Mouse (Mus musculus): ENCODE measurements at regions not wholly inside any gene's neighbourhood (a gene's known extent, or its start where the extent isn't known, plus 50 kb on each side); places are given as distances from the start of the nearest gene placed in this dataset.

DNA sequence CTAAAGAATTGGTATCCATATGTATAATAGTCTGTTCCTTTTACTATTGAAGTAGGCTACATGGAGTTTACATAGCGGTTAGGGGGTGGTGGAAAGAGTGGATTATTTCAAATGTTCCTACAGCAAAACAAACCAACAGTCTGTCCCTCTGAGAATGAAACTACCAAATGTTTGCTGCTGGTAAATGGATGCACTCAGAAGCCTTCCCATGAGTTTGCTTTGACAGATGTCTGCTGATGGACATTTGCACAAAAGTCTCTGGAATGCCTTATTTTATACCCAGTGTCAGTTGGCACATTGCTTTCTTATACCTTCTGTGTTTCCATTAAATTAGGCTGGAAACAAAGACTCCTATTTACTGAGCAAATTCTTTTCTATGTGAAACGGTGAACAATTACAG lies 1644.1 kb upstream of the Flrt2 start:
- TF ChIP-seq CTCF (conservative IDR thresholded peaks at IDR 0.05) = no peak
- no peak overlapping the region for H3K27ac ChIP-seq
- H3K4me3 ChIP-seq = no peak overlapping the region
- no peak for DNase-seq (ENCODE audit: low spot score in 2 of 2)

DNA sequence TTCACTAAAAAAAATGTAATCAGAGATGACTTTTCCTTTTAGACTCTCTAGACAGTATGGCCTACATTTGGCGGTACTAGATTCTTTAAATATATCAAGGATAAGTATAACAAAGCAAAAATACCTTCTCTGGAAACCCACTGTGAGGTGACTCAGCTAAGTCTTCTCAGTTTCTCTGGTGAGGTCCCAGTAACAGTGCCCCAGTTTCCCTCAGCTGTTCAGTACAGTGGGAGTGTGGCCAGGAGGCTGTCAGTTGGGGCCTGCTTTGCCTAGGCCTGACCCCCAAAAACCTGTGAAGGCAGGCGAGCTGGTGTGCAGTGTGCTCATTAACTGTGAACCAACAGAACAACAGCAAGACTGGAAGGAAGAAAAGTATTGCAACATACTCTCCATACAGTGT lies 1634.3 kb upstream of the Flrt2 start:
- H3K27ac ChIP-seq = no peak overlapping the region
- DNase-seq (ENCODE audit: low spot score in 2 of 2) = no peak

DNA sequence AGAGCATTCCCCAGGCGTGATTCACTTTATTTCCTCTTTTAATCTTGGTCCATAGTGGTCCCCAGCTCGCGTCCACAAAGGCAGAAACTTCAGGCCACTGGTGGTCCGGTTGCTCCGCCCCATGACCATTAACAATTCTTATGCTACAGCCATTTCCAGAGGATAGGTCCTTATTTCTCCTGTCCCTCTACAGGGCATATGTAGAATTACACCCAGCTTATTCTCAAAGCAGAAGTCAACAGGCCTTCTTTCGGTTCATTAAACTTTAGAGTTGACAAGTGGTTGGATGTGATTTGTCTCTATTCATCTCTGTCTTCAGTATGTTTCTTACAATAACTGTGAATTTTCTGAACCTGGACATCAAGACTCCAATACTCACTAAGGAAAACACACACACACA lies 1632.4 kb upstream of the Flrt2 start:
- TF ChIP-seq CTCF (conservative IDR thresholded peaks at IDR 0.05) = peak; percentile 66
- Histone ChIP-seq H3K4me3 (no peak overlapping the region), H3K27ac (no peak overlapping the region)
- DNase-seq (ENCODE audit: low spot score in 2 of 2) = no peak

More for the DNA sequence above, 1634.3 kb upstream of the Flrt2 start:
- TF ChIP-seq CTCF (conservative IDR thresholded peaks at IDR 0.05) = no peak
- no peak overlapping the region for H3K4me3 ChIP-seq

DNA sequence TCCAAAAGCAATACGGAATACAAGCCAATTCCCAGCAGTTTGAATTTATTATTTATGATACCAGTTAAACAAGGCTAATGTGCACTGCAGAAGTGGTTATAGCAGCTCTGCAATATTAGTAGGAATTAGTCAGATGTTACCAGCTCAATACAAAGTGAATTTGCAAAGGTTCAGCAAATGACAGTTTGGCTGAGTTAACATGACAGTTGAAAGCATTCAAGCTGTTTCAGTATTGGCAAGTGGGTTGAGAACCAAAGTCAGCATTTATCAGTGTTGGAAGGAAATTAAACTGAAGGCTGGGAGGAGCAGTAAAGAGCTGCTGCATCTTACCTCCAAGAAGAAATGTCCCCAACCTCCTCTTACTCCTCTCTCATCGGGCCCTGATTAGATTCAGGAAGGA lies 1631.7 kb upstream of the Flrt2 start:
- Histone ChIP-seq H3K27ac (no peak overlapping the region), H3K4me3 (no peak overlapping the region)
- no peak for TF ChIP-seq CTCF (conservative IDR thresholded peaks at IDR 0.05)
- peak in 1 of 2 experiments; percentile 19 for DNase-seq (ENCODE audit: low spot score in 2 of 2)

DNA sequence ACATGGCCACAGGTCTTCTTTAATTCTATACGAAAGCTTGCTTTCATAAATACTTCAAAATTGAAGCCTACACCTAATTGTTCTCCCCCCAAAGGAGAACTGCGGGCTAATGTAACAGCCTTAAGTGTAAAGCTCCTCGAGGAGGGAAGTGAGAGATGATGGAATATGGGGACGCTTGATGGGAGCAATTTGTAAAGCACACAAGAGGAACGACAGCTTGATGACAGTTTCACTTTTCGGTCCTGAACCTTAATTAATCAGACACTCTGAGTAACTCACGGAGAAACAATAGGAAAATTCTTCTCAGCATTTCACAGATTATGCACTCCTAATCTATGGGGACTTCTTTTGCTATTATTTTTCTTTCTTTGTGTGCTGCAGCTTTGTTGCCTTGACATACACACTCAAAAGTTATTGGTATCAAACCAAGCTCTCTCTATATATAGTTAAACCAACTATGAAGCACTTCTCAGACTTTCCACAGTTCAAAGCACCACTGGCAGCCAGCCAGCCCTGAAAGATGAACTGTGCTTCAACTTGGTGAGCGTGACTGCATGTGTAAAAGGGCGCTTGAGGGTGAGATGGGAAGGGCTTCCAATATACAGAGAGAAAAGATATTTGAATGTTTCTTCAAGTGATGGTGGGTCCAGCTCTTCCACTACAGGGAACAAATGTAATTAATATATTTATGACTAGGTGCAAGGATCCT lies 1625.4 kb upstream of the Flrt2 start:
- Histone ChIP-seq H3K4me3 (no peak overlapping the region), H3K27ac (no peak overlapping the region)
- TF ChIP-seq CTCF (conservative IDR thresholded peaks at IDR 0.05) = no peak
- DNase-seq (ENCODE audit: low spot score in 2 of 2) = no peak

DNA sequence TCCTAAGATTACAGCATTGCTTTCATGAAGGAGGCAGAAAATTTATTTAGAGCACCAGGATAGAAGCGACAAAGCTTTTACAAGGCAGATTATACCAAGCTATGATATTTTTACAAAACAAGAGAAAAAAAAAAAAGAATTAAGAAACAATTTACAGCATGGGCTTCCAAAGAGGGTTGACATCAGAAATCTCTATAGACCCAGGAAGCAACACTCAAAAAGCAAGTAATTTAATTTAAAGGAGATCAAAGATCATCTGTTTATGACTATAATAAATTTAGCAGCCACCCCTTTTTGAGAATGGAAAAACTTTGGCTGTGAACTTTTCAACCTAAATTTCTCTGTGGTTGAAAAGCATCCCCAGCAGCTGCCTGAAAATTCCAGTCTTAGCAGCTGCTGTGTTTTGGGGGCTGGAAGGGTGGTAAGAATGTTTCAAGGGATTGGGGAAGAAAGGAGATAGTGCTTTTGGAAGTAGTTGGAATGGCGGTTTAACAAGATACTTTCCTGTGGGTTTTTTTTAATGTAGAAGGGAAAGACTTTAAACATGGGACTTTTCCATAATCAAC lies 1621.0 kb upstream of the Flrt2 start:
- no peak overlapping the region for H3K27ac ChIP-seq
- H3K4me3 ChIP-seq = no peak overlapping the region
- no peak for TF ChIP-seq CTCF (conservative IDR thresholded peaks at IDR 0.05)
- DNase-seq (ENCODE audit: low spot score in 2 of 2) = no peak

DNA sequence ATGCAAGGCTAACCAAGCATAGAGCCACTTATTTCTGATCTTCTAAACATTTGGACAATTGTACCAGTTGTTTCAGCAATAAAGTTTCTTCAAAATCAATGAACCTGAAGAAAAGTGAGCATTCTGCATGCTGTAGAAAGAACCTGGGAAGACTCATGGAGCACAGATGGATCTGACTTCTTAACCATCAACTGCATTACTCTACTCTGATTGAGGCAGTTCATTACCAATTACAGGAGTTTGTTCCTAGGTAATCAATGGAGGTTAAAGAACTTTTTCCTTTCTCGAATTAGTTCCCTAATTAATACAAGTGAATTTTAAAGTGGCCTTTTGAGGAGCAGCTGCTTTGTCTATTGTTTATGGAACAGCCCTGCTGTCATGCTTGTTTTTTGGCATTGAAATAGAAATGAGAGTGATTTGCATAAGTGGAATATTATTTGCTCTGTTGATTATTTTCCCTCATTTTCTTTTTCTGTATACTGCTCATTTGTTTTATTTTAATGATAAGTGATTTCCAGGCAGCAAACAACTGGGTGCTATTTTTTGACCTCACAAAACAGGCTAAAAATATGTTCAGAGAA lies 1586.4 kb upstream of the Flrt2 start:
- no peak overlapping the region for H3K4me3 ChIP-seq
- TF ChIP-seq CTCF (conservative IDR thresholded peaks at IDR 0.05) = no peak
- H3K27ac ChIP-seq = no peak overlapping the region
- DNase-seq (ENCODE audit: low spot score in 2 of 2) = peak in 1 of 2 experiments; percentile 16

DNA sequence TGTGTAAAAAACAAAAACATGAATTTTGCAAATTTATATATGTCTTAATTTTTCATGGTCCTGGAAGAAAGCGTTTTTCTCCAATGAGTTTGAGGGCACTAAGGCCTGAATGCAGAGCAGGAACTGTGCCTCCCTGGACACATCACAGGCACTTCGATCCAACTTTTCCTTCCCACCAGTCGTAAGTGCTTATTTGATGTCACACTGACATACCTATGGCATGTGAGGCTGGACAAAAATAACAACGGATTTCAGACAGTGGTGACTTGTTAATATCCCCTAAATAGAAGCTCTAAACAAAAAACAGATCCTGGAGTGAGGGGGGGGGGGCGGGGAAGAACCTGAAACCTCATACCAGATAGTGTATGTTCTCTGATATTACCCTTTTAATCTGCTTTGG lies 1541.9 kb upstream of the Flrt2 start:
- H3K4me3 ChIP-seq = no peak overlapping the region
- DNase-seq (ENCODE audit: low spot score in 2 of 2) = no peak
- no peak overlapping the region for H3K27ac ChIP-seq
- TF ChIP-seq CTCF (conservative IDR thresholded peaks at IDR 0.05) = no peak

DNA sequence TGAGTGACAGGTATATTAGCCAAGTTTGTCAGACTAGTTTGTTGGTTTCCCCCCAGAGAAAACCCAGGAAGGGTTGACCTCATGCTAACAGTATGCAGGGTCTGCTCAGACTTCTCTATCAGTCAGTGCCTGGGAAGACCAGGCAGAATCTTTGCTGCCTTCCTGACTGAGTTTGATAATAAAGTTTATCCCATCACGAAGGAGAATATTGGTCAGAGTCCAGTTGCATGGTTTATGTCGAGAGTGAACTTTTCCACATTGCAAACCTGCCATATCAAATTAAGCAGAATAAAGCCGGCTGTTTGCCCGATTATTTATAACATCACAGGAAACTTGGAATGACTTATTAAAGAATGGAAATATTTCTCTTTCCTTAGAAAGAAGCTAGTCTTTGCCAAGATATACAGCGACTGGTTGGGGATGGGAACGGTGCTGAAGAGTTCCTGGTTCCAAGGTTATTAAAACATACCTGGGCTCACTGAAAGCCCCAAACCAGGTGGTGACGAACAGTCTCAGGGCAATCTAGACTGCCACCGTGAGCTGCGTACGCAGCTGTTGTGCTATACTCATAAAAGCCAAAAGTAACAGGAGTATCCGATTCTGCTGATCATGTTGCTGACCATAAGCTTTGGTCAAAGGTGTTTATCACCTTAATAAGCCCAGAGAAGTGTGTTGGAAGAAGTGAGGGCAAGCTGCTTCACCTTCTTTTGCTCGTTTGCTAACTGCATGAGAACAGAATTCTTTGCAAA lies 1536.7 kb upstream of the Flrt2 start:
- H3K27ac ChIP-seq = no peak overlapping the region
- no peak for DNase-seq (ENCODE audit: low spot score in 2 of 2)
- TF ChIP-seq CTCF (conservative IDR thresholded peaks at IDR 0.05) = no peak

DNA sequence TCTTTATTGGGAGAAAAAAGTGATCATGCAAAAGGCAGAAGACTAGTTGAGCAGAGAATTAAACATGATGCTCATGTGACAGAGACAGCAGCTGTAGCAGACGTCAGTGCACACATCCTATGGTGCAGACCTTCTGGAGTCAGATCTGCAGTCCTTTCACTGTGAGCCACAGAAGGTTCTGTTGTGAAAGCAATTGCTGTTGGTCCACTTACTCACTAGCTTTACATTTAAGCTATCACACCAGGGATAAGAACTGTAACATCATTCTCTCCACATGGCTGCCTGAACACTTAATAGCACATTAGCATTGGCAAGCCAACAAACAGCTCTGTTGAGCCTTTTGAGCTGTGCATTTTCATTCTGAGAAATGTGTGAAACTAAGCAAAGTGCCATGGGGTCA lies 1509.7 kb upstream of the Flrt2 start:
- no peak overlapping the region for H3K27ac ChIP-seq
- no peak for DNase-seq (ENCODE audit: low spot score in 2 of 2)
- H3K4me3 ChIP-seq = no peak overlapping the region
- no peak for TF ChIP-seq CTCF (conservative IDR thresholded peaks at IDR 0.05)

More for the DNA sequence above, 1536.7 kb upstream of the Flrt2 start:
- H3K4me3 ChIP-seq = no peak overlapping the region

DNA sequence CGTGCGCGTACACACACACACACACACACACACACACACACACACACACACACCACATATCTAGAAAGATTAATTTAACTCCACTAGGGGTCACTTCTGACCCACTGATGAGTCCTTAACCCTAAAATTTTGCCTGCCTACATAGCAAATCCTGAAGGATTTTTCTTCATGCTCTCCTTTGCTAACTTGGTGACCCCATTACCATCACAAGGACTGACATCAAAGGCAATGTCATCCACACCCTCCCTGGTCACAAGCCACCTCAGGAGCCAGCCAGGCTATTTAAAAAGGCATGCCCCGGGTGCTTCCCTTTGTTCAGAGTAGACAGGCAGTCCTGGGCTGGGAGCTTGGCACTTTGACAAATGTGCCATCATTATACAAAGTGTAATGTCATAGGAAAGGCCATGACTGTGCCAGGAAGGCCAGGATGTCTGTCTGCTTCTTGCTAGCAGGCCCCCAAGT lies 1501.4 kb upstream of the Flrt2 start:
- TF ChIP-seq CTCF (conservative IDR thresholded peaks at IDR 0.05) = peak; percentile 38
- Histone ChIP-seq H3K27ac (no peak overlapping the region), H3K4me3 (no peak overlapping the region)
- DNase-seq (ENCODE audit: low spot score in 2 of 2) = no peak

DNA sequence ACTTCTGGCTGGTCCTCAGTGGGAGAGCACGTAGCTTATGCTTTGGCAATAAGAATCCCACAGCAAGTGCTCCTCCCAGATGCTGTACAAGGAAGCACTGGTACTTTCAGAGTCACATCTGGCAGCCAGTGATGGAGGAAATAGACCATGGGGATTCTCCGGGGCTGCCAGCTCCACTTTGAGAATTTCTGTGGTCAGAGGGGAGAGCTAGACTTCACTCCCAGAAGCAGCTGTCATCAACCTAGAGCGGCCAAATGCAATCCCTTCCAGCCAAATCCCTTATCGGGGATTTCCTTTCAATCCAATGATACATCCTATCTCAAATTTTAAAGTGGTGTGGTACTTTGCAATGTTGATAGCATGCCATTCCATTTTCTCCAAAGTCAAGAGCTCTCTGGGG lies 1474.1 kb upstream of the Flrt2 start:
- H3K4me3 ChIP-seq = no peak overlapping the region
- H3K27ac ChIP-seq = no peak overlapping the region
- TF ChIP-seq CTCF (conservative IDR thresholded peaks at IDR 0.05) = no peak
- DNase-seq (ENCODE audit: low spot score in 2 of 2) = no peak

DNA sequence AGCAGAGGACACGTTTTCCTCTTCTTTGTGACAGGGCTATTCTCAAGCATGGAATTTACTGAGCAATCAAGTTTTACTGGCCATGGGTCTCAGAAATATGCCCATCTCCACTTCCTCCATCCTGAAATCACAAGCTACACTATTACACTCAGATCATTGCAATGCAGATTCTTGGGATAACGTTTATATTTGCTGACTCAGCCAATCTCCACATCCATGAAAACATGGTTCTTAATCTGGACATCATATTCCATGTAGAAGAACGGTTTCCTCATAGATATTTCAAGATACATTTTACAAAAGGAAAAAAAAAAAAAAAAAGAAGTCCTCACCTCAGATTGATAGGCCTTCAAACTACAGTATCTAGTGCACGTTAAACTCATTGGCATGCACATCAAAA lies 1462.1 kb upstream of the Flrt2 start:
- DNase-seq (ENCODE audit: low spot score in 2 of 2) = no peak
- no peak overlapping the region for H3K4me3 ChIP-seq

More for the DNA sequence above, 1462.1 kb upstream of the Flrt2 start:
- no peak for TF ChIP-seq CTCF (conservative IDR thresholded peaks at IDR 0.05)
- no peak overlapping the region for H3K27ac ChIP-seq
